Mouse (Mus musculus) CH12.LX (cell line): Measurements from ENCODE around the gene Aurkaip1. TPM values are rescaled to one million over a fixed set of nuclear protein-coding genes. Genes with fewer than 3 reads are reported as not detected.

Experiments
- DNase-seq: peaks from one replicate; pipeline ENCODE4 v3.0.0-alpha.2; 2013; ENCODE audit errors: extremely low read depth
- H3K27ac ChIP-seq: 2 replicates; pipeline ENCODE4 v1.5.1; 2012; ENCODE audit warnings: low read depth, mild to moderate bottlenecking, control low read depth, moderate library complexity; ENCODE audit not compliant: insufficient read depth
- H3K27me3 ChIP-seq: replicated peaks from 2 replicates; pipeline ENCODE3; 2012; ENCODE audit warnings: inconsistent platforms
- H3K36me3 ChIP-seq, 2 experiments: replicated peaks in 1 of 2; 2 replicates each; pipeline versions ENCODE3 to v1.6.1; 2012; ENCODE audit warnings: inconsistent platforms in 1 of 2, low read length in 1 of 2, mild to moderate bottlenecking in 1 of 2, mixed read lengths in 1 of 2, moderate library complexity in 1 of 2; ENCODE audit not compliant: control insufficient read depth in 1 of 2, insufficient read depth in 1 of 2
- H3K4me1 ChIP-seq, 2 experiments: 2 replicates each; pipeline ENCODE4 v1.6.1; 2012; ENCODE audit warnings: inconsistent platforms in 1 of 2, moderate library complexity in 1 of 2; ENCODE audit not compliant: insufficient read depth in 2 of 2, control insufficient read depth in 1 of 2
- H3K4me2 ChIP-seq: 2 replicates; pipeline ENCODE4 v1.6.1; 2012; ENCODE audit warnings: low read depth, mild to moderate bottlenecking, control low read depth; ENCODE audit not compliant: poor library complexity, insufficient read depth, severe bottlenecking
- H3K4me3 ChIP-seq, 3 experiments: fragments of 150-350 bp in 1 of 3; sonication (generic) in 1 of 3; replicated peaks in 1 of 3; 2 replicates each; pipeline versions ENCODE3 to v1.5.1; 2011 to 2012; ENCODE audit warnings: low read depth in 2 of 3, low read length in 2 of 3, mild to moderate bottlenecking in 2 of 3, moderate library complexity in 2 of 3, control low read depth in 1 of 3, improper control_type of control experiment in 1 of 3, inconsistent platforms in 1 of 3, mixed read lengths in 1 of 3; ENCODE audit not compliant: poor library complexity in 1 of 3
- H3K79me2 ChIP-seq: replicated peaks from 2 replicates; pipeline ENCODE4 v1.6.1; 2012; ENCODE audit warnings: mild to moderate bottlenecking, moderate library complexity; ENCODE audit not compliant: control insufficient read depth, poor library complexity, insufficient read depth, severe bottlenecking; ENCODE audit errors: extremely low read depth
- H3K9ac ChIP-seq: 2 replicates; pipeline ENCODE4 v1.6.1; 2012; ENCODE audit warnings: low read depth, mild to moderate bottlenecking, control low read depth, moderate library complexity; ENCODE audit not compliant: insufficient read depth
- H3K9me3 ChIP-seq: replicated peaks from 2 replicates; pipeline ENCODE3; 2012; ENCODE audit warnings: low read length, inconsistent platforms, mixed read lengths
- BHLHE40 ChIP-seq: IDR thresholded peaks from 2 replicates; pipeline ENCODE4 v1.6.1; 2011; ENCODE audit warnings: mild to moderate bottlenecking, low read depth, low read length, improper control_type of control experiment
- CTCF ChIP-seq, 2 experiments: IDR thresholded peaks in 1 of 2; conservative IDR thresholded peaks in 1 of 2; 2 replicates each; pipeline ENCODE4 v1.5.1; 2011 to 2012; ENCODE audit warnings: low read depth in 2 of 2, low read length in 2 of 2, improper control_type of control experiment in 1 of 2, inconsistent platforms in 1 of 2, mild to moderate bottlenecking in 1 of 2, moderate library complexity in 1 of 2
- E2F4 ChIP-seq: IDR thresholded peaks from 2 replicates; pipeline ENCODE4 v1.6.1; 2011; ENCODE audit warnings: low read depth, low read length, improper control_type of control experiment; ENCODE audit not compliant: insufficient replicate concordance
- ELF1 ChIP-seq: IDR thresholded peaks from 2 replicates; pipeline ENCODE4 v1.6.1; 2014; ENCODE audit warnings: low read depth, mild to moderate bottlenecking, inconsistent platforms, low read length, improper control_type of control experiment
- EP300 ChIP-seq: IDR thresholded peaks from 2 replicates; pipeline ENCODE4 v1.6.1; 2011; ENCODE audit warnings: low read length, improper control_type of control experiment
- GABPA ChIP-seq: IDR thresholded peaks from 2 replicates; pipeline ENCODE4 v1.6.1; 2012; ENCODE audit warnings: low read depth, low read length, improper control_type of control experiment, inconsistent platforms; ENCODE audit not compliant: insufficient replicate concordance
- HCFC1 ChIP-seq: IDR thresholded peaks from 2 replicates; pipeline ENCODE4 v1.6.1; 2012; ENCODE audit warnings: low read depth, mild to moderate bottlenecking, inconsistent platforms, low read length, improper control_type of control experiment
- JUN ChIP-seq: IDR thresholded peaks from 2 replicates; pipeline ENCODE4 v1.6.1; 2011; ENCODE audit warnings: low read depth, mild to moderate bottlenecking, low read length, improper control_type of control experiment, moderate library complexity; ENCODE audit not compliant: insufficient read depth
- JUND ChIP-seq: conservative IDR thresholded peaks from 2 replicates; pipeline ENCODE4 v1.6.1; 2011; ENCODE audit warnings: low read depth, low read length, improper control_type of control experiment
- KAT2A ChIP-seq: IDR thresholded peaks from 2 replicates; pipeline ENCODE4 v1.6.1; 2012; ENCODE audit warnings: low read length, improper control_type of control experiment, inconsistent platforms; ENCODE audit not compliant: insufficient replicate concordance
- MAX ChIP-seq: IDR thresholded peaks from 2 replicates; pipeline ENCODE4 v1.6.1; 2011; ENCODE audit warnings: low read length, improper control_type of control experiment
- NELFE ChIP-seq: IDR thresholded peaks from 2 replicates; pipeline ENCODE4 v1.6.1; 2011; ENCODE audit warnings: low read depth, low read length, improper control_type of control experiment
- PAX5 ChIP-seq: IDR thresholded peaks from 2 replicates; pipeline ENCODE4 v1.6.1; 2012; ENCODE audit warnings: low read length, inconsistent platforms, mixed read lengths
- POLR2A ChIP-seq: IDR thresholded peaks from 2 replicates; pipeline ENCODE4 v1.6.1; 2011; ENCODE audit warnings: low read depth, mild to moderate bottlenecking, improper control_type of control experiment, low read length
- POLR2AphosphoS2 ChIP-seq: IDR thresholded peaks from 2 replicates; pipeline ENCODE4 v1.6.1; 2011; ENCODE audit warnings: low read depth, low read length, improper control_type of control experiment
- RAD21 ChIP-seq: IDR thresholded peaks from 2 replicates; pipeline ENCODE4 v1.6.1; 2011; ENCODE audit warnings: low read depth, mild to moderate bottlenecking, low read length, improper control_type of control experiment, moderate library complexity
- RCOR1 ChIP-seq: conservative IDR thresholded peaks from 2 replicates; pipeline ENCODE4 v1.6.1; 2012; ENCODE audit warnings: low read depth, mild to moderate bottlenecking, inconsistent platforms, low read length, improper control_type of control experiment
- SMC3 ChIP-seq: IDR thresholded peaks from 2 replicates; pipeline ENCODE4 v1.6.1; 2011; ENCODE audit warnings: low read depth, low read length, improper control_type of control experiment
- UBTF ChIP-seq: IDR thresholded peaks from 2 replicates; pipeline ENCODE4 v1.6.1; 2012; ENCODE audit warnings: low read depth, mild to moderate bottlenecking, inconsistent platforms, low read length, improper control_type of control experiment, moderate library complexity
- USF1 ChIP-seq: IDR thresholded peaks from 2 replicates; pipeline ENCODE4 v1.6.1; 2014; ENCODE audit warnings: low read depth, mild to moderate bottlenecking, inconsistent platforms, low read length, improper control_type of control experiment
- USF2 ChIP-seq: conservative IDR thresholded peaks from 2 replicates; pipeline ENCODE4 v1.6.1; 2011; ENCODE audit warnings: low read depth, low read length, improper control_type of control experiment
- ZC3H11A ChIP-seq: IDR thresholded peaks from 2 replicates; pipeline ENCODE4 v1.6.1; 2012; ENCODE audit warnings: low read depth, mild to moderate bottlenecking, inconsistent platforms, low read length, improper control_type of control experiment
- ZKSCAN1 ChIP-seq: IDR thresholded peaks from 2 replicates; pipeline ENCODE4 v1.6.1; 2012; ENCODE audit warnings: low read depth, inconsistent platforms, low read length, improper control_type of control experiment, borderline replicate concordance
- ZMIZ1 ChIP-seq: IDR thresholded peaks from 2 replicates; pipeline ENCODE4 v1.6.1; 2012; ENCODE audit warnings: low read depth, mild to moderate bottlenecking, inconsistent platforms, low read length, improper control_type of control experiment
- ZNF384 ChIP-seq: IDR thresholded peaks from 2 replicates; pipeline ENCODE4 v1.6.1; 2012; ENCODE audit warnings: low read depth, low read length, improper control_type of control experiment, inconsistent platforms
- dilution Hi-C: fragments of 300-500 bp; cut with MboI; formaldehyde crosslinking; loops from 2 replicates; pipeline ENCODE4 v1.14.3; 2020; ENCODE audit warnings: low sequenced_read_pairs; ENCODE audit not compliant: extremely low pct_unique_long_range_greater_than_20kb, extremely low pct_ligation_motif_present
- in situ Hi-C: fragments of 300-500 bp; cut with MboI; formaldehyde crosslinking; loops from 3 replicates; pipeline ENCODE4 v1.14.3; 2019; ENCODE audit warnings: low sequenced_read_pairs, low pct_ligation_motif_present, low pct_unique_long_range_greater_than_20kb, mixed read lengths
- polyA plus RNA-seq: library from polyadenylated mRNA; unstranded; fragments of >175 nt; gene quantifications from 2 replicates; pipeline ENCODE4 v1.2.1, GENCODE M21; 2012; ENCODE audit warnings: low read depth; ENCODE audit not compliant: insufficient read length
- total RNA-seq, 2 experiments: library from RNA; depleted of rRNA; stranded (reverse); fragments of 300-350 nt in 1 of 2; fragments of >200 nt in 1 of 2; gene quantifications; 2 replicates each; pipeline ENCODE4 v1.2.3; 2012 to 2014

The Aurkaip1 gene
- total and polyA plus RNA-seq, 3 experiments, result 141 to 162 (median 149) TPM

GRCm38 (mm10) chr4:155791240-155791933 is 39.7 kb upstream of the Aurkaip1 start:
- Histone ChIP-seq H3K27me3 (peaks cover 33% of the 10 kb centered on the region), H3K27ac (no peak overlapping the region), H3K4me1 (peaks cover 0 to 2% of the 10 kb centered on the region in 2 experiments; a peak in 1 of 4 replicates), H3K9me3 (no peaks in the 10 kb centered on the region), H3K9ac (no peak overlapping the region), H3K36me3 (no peaks in the 10 kb centered on the region), H3K79me2 (no peaks in the 10 kb centered on the region), H3K4me2 (no peak overlapping the region), H3K4me3 (no peak overlapping the region)
- TF ChIP-seq GABPA, result no peak
- no peak for TF ChIP-seq SMC3
- no peak for TF ChIP-seq ZMIZ1
- no peak for TF ChIP-seq USF2
- dilution Hi-C loops (no loop called here), in situ Hi-C loops (no loop called here)
- DNase-seq, result no peak

GRCm38 (mm10) chr4:155793730-155794129 is 37.3 kb upstream of the Aurkaip1 start:
- no peak for DNase-seq
- Histone ChIP-seq H3K4me1 (peaks cover 0 to 2% of the 10 kb centered on the region in 2 experiments; a peak in 1 of 4 replicates), H3K9ac (no peak overlapping the region), H3K9me3 (no peaks in the 10 kb centered on the region), H3K79me2 (no peaks in the 10 kb centered on the region), H3K27ac (no peak overlapping the region), H3K27me3 (peaks cover 38% of the 10 kb centered on the region), H3K4me3 (no peak overlapping the region), H3K36me3 (no peaks in the 10 kb centered on the region), H3K4me2 (no peak overlapping the region)
- no peak for TF ChIP-seq USF2
- TF ChIP-seq UBTF, result no peak
- TF ChIP-seq EP300, result no peak
- no peak for TF ChIP-seq HCFC1
- no peak for TF ChIP-seq RCOR1
- TF ChIP-seq POLR2AphosphoS2, result no peak
- TF ChIP-seq USF1, result no peak
- no peak for TF ChIP-seq NELFE
- no peak for TF ChIP-seq JUN
- TF ChIP-seq MAX, result no peak
- dilution Hi-C loops (no loop called here), in situ Hi-C loops (no loop called here)

GRCm38 (mm10) chr4:155802075-155802474 is 29.0 kb upstream of the Aurkaip1 start:
- peaks cover 7% of the 10 kb centered on the region for H3K27me3 ChIP-seq
- H3K36me3 ChIP-seq, result peaks cover 8 to 22% of the 10 kb centered on the region in 2 experiments
- H3K4me3 ChIP-seq, result no peak overlapping the region
- no peak for DNase-seq
- TF ChIP-seq HCFC1 (no peak), RAD21 (no peak), POLR2A (no peak), POLR2AphosphoS2 (no peak), ZC3H11A (no peak), E2F4 (no peak), CTCF (conservative IDR thresholded peaks at IDR 0.05 in 1 of 2, IDR thresholded peaks at IDR 0.05 in 1 of 2; ENCODE audit: low read depth in 2 of 2, low read length in 2 of 2) (no peak), ZNF384 (no peak), ELF1 (no peak), JUND (no peak), MAX (no peak), BHLHE40 (no peak), PAX5 (no peak), ZKSCAN1 (no peak), KAT2A (no peak)
- dilution Hi-C loops (no loop called here), in situ Hi-C loops (no loop called here)
- H3K9me3 ChIP-seq, result no peaks in the 10 kb centered on the region
- H3K4me1 ChIP-seq, result peaks cover 10 to 22% of the 10 kb centered on the region in 2 experiments
- no peak overlapping the region for H3K27ac ChIP-seq
- peaks cover 28% of the 10 kb centered on the region for H3K79me2 ChIP-seq
- no peak overlapping the region for H3K9ac ChIP-seq
- no peak overlapping the region for H3K4me2 ChIP-seq
